Mouse (Mus musculus): ENCODE measurements at regions not wholly inside any gene's neighbourhood (a gene's known extent, or its start where the extent isn't known, plus 50 kb on each side); places are given as distances from the start of the nearest gene placed in this dataset.

GRCm38 (mm10) chr11:111875406-111875805 is 809.4 kb downstream of the Kcnj2 start:
- no peak for TF ChIP-seq CTCF (IDR thresholded peaks at IDR 0.05; ENCODE audit: low read depth)
- TF ChIP-seq EP300 (IDR thresholded peaks at IDR 0.05; ENCODE audit: low read depth): no peak
